Mouse (Mus musculus) lung, embryonic 14.5 days (tissue): ENCODE measurements around the gene Pa2g4. TPM values are rescaled to one million over a fixed set of nuclear protein-coding genes. Genes with fewer than 3 reads are reported as not detected.

Source experiments
- ATAC-seq: fragments of 200-750 bp; cut with Nextera tagmentation; 2 replicates; pipeline ENCODE4 v1.8.0; 2017; ENCODE audit warnings: mild to moderate bottlenecking, moderate TSS enrichment, moderate library complexity; ENCODE audit not compliant: insufficient read depth
- DNase-seq: peaks from one replicate; pipeline ENCODE4 v3.0.0-alpha.2; 2015
- H3K27ac ChIP-seq: fragments of 300-500 bp; sonication (generic); 2 replicates; pipeline ENCODE4 v1.5.1; 2014; ENCODE audit warnings: low read depth, mild to moderate bottlenecking, moderate library complexity
- H3K27me3 ChIP-seq: fragments of 300-500 bp; sonication (generic); 2 replicates; pipeline ENCODE4 v1.6.1; 2014; ENCODE audit warnings: low read length, control low read depth; ENCODE audit not compliant: insufficient read depth
- H3K36me3 ChIP-seq: fragments of 300-500 bp; sonication (generic); 2 replicates; pipeline ENCODE4 v1.6.1; 2014; ENCODE audit warnings: control low read depth; ENCODE audit not compliant: insufficient read depth
- H3K4me1 ChIP-seq: fragments of 300-500 bp; sonication (generic); 2 replicates; pipeline ENCODE4 v1.6.1; 2014; ENCODE audit warnings: antibody characterized with exemption, control low read depth; ENCODE audit not compliant: insufficient read depth
- H3K4me2 ChIP-seq: fragments of 300-500 bp; sonication (generic); 2 replicates; pipeline ENCODE4 v1.6.1; 2014; ENCODE audit warnings: mild to moderate bottlenecking
- H3K4me3 ChIP-seq: fragments of 300-500 bp; sonication (generic); 2 replicates; pipeline ENCODE4 v1.5.1; 2014; ENCODE audit warnings: low read depth, low read length
- H3K9ac ChIP-seq: fragments of 300-500 bp; sonication (generic); 2 replicates; pipeline ENCODE4 v1.6.1; 2014
- H3K9me3 ChIP-seq: fragments of 300-500 bp; sonication (generic); 2 replicates; pipeline ENCODE4 v1.6.1; 2016; ENCODE audit warnings: low read depth, low read length, control low read depth
- CTCF ChIP-seq: IDR thresholded peaks from 2 replicates; pipeline ENCODE4 v1.5.1; 2016; ENCODE audit warnings: antibody characterized with exemption, low read depth
- WGBS: fragments of 180-500 bp; shearing (Covaris S2); extraction: QIAGEN DNeasy Blood & Tissue Kit; methylation state at CpG from one replicate; pipeline ENCODE4 v1.1.7; 2014; 5-methylcytosine and 5-hydroxymethylcytosine counted together
- microRNA-seq: library from miRNA; unstranded; fragments of <30 nt; microRNA quantifications from one replicate; pipeline ENCODE4, GENCODE M21; 2016; ENCODE audit warnings: borderline number of aligned reads
- polyA plus RNA-seq: library from polyadenylated mRNA; unstranded; fragments of >200 nt; fragmentation: Nextera tagmentation; extraction: Ambion mirVana; gene quantifications from 2 replicates; pipeline ENCODE4 v1.2.1, GENCODE M21; 2014

The Pa2g4 gene
- polyA plus RNA-seq, 1 experiment from 2014 or later = 244 TPM

- H3K36me3 ChIP-seq = peaks cover 28% of the 10 kb centered on the region
- no peaks in the 10 kb centered on the region for H3K27me3 ChIP-seq
- no peak for DNase-seq
- 62% methylated on average over 11 of the region's 11 CpGs for WGBS
- no peak overlapping the region for H3K4me2 ChIP-seq
- no peak for ATAC-seq
- no peaks in the 10 kb centered on the region for H3K4me1 ChIP-seq
- no peak for TF ChIP-seq CTCF
- no peak overlapping the region for H3K4me3 ChIP-seq
- no peaks in the 10 kb centered on the region for H3K9me3 ChIP-seq
- no peak overlapping the region for H3K9ac ChIP-seq
- H3K27ac ChIP-seq = no peak overlapping the region
Measured at GRCm38 (mm10) chr10:128510301-128510700, 55.5 kb downstream of the Pa2g4 start.

GRCm38 (mm10) chr10:128509831-128510230 is 56.0 kb downstream of the Pa2g4 start:
- Histone ChIP-seq H3K4me1 (no peaks in the 10 kb centered on the region), H3K27me3 (no peaks in the 10 kb centered on the region), H3K36me3 (peaks cover 24% of the 10 kb centered on the region), H3K4me3 (no peak overlapping the region), H3K27ac (no peak overlapping the region), H3K4me2 (no peak overlapping the region), H3K9ac (no peak overlapping the region), H3K9me3 (no peaks in the 10 kb centered on the region)
- ATAC-seq (peak; percentile 66; the same call in 1 of the 2 replicates), DNase-seq (peak; percentile 51)
- no peak for TF ChIP-seq CTCF
- WGBS = 49% methylated on average over 4 of the region's 4 CpGs

- TF ChIP-seq CTCF = no peak
- 79% methylated on average over 9 of the region's 9 CpGs for WGBS
- Histone ChIP-seq H3K27me3 (no peaks in the 10 kb centered on the region), H3K27ac (no peak overlapping the region), H3K4me2 (no peak overlapping the region), H3K4me3 (no peak overlapping the region), H3K9me3 (no peaks in the 10 kb centered on the region), H3K9ac (no peak overlapping the region), H3K36me3 (peaks cover 22% of the 10 kb centered on the region), H3K4me1 (no peaks in the 10 kb centered on the region)
- DNase-seq (no peak), ATAC-seq (no peak)
Measured at GRCm38 (mm10) chr10:128509203-128509602, 56.6 kb downstream of the Pa2g4 start.

DNA sequence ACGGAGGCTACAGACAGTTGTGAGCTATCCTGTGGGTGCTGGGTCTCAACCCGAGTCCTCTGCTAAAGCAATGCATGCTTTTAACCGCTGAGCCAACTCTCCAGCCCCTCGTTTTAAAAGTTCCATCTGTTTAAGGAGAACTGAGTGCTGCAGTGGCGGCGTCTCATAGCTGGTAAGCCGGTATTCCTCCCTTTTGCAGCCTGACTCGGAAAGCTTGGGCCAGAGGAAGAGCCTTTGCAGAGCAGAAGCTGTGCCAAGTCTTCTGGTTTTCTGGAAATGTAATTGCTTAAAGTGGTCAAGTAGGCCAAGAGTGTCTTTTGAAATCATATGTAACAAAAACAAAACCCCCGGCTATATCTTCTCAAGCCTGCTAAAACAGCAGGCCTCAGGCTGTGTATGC is 57.5 kb downstream of the Pa2g4 start:
- TF ChIP-seq CTCF = no peak
- DNase-seq (peak; percentile 31), ATAC-seq (no peak)
- no peaks in the 10 kb centered on the region for H3K9me3 ChIP-seq
- no peak overlapping the region for H3K4me2 ChIP-seq
- no peaks in the 10 kb centered on the region for H3K27me3 ChIP-seq
- no peak overlapping the region for H3K9ac ChIP-seq
- no peaks in the 10 kb centered on the region for H3K4me1 ChIP-seq
- H3K4me3 ChIP-seq = no peak overlapping the region
- WGBS = 68% methylated on average over 9 of the region's 9 CpGs
- no peak overlapping the region for H3K27ac ChIP-seq
- peaks cover 22% of the 10 kb centered on the region for H3K36me3 ChIP-seq

Small RNA genes lying within 50 kb of the gene (microRNA-seq; reads per million reads assigned to microRNA genes)
- not detected for gene Gm47275
- not detected for gene Mir6916
- gene Mir6917 = 0.95 reads per million

Other genes starting within 250 kb of the Pa2g4 start
- 317 and 336 TPM in 2 replicates for gene Cnpy2, start 243.5 kb downstream of the Pa2g4 start, polyA plus RNA-seq
- gene Cs, start 228.3 kb downstream of the Pa2g4 start, polyA plus RNA-seq = 205 and 211 TPM in 2 replicates
- gene Coq10a, start 197.0 kb downstream of the Pa2g4 start, polyA plus RNA-seq = 12.8 and 14.5 TPM in 2 replicates
- 15.8 and 17.0 TPM in 2 replicates for gene Ankrd52, start 188.9 kb downstream of the Pa2g4 start, polyA plus RNA-seq
- 0.18 TPM in 1 of 2 replicates, not detected in the other for gene Slc39a5, start 164.8 kb downstream of the Pa2g4 start, polyA plus RNA-seq
- 77.1 and 83.1 TPM in 2 replicates for gene Nabp2, start 154.5 kb downstream of the Pa2g4 start, polyA plus RNA-seq
- gene Rnf41, start 154.3 kb downstream of the Pa2g4 start, polyA plus RNA-seq = 32.8 and 33.5 TPM in 2 replicates
- 81.1 and 89.6 TPM in 2 replicates for gene Smarcc2, start 106.7 kb downstream of the Pa2g4 start, polyA plus RNA-seq
- 1,221 and 1,238 TPM in 2 replicates for gene Myl6, start 71.8 kb downstream of the Pa2g4 start, polyA plus RNA-seq
- 3.0 and 4.4 TPM in 2 replicates for gene Myl6b, start 67.3 kb downstream of the Pa2g4 start, polyA plus RNA-seq
- gene Esyt1, start 40.1 kb downstream of the Pa2g4 start, polyA plus RNA-seq = 21.5 and 23.0 TPM in 2 replicates
- 11.0 and 14.5 TPM in 2 replicates for gene Zc3h10, start 18.2 kb downstream of the Pa2g4 start, polyA plus RNA-seq
- gene Rpl41, start 16.7 kb downstream of the Pa2g4 start, polyA plus RNA-seq = 4,697 and 4,895 TPM in 2 replicates
- 20.2 and 22.9 TPM in 2 replicates for gene Erbb3, start 23.7 kb upstream of the Pa2g4 start, polyA plus RNA-seq
- 1,029 and 1,115 TPM in 2 replicates for gene Rps26, start 60.8 kb upstream of the Pa2g4 start, polyA plus RNA-seq
- 2.0 and 3.5 TPM in 2 replicates for gene Ikzf4, start 80.0 kb upstream of the Pa2g4 start, polyA plus RNA-seq
- gene Suox, start 108.1 kb upstream of the Pa2g4 start, polyA plus RNA-seq = 9.3 and 9.8 TPM in 2 replicates
- 63.6 and 66.8 TPM in 2 replicates for gene Rab5b, start 130.3 kb upstream of the Pa2g4 start, polyA plus RNA-seq
- 1.4 TPM in 2 replicates for gene Pmel, start 138.2 kb upstream of the Pa2g4 start, polyA plus RNA-seq
- 105 and 109 TPM in 2 replicates for gene Cdk2, start 139.0 kb upstream of the Pa2g4 start, polyA plus RNA-seq
- 6.9 and 7.0 TPM in 2 replicates for gene Dgka, start 178.9 kb upstream of the Pa2g4 start, polyA plus RNA-seq
- 37.4 and 39.1 TPM in 2 replicates for gene Pym1, start 181.9 kb upstream of the Pa2g4 start, polyA plus RNA-seq
- gene Mmp19, start 224.9 kb upstream of the Pa2g4 start, polyA plus RNA-seq = 1.5 and 2.1 TPM in 2 replicates
- gene Dnajc14, start 238.1 kb upstream of the Pa2g4 start, polyA plus RNA-seq = 34.9 and 38.2 TPM in 2 replicates
- gene Tmem198b, start 238.4 kb upstream of the Pa2g4 start, polyA plus RNA-seq = 12.1 and 15.1 TPM in 2 replicates